Mouse (Mus musculus): ENCODE results near the gene Erbb3.
"Not testable (repeated sequence)": the region's sequence is repeated elsewhere in the genome, so short reads cannot be mapped to it uniquely, and the experiment has no call there.

Erbb3 gene

DNA sequence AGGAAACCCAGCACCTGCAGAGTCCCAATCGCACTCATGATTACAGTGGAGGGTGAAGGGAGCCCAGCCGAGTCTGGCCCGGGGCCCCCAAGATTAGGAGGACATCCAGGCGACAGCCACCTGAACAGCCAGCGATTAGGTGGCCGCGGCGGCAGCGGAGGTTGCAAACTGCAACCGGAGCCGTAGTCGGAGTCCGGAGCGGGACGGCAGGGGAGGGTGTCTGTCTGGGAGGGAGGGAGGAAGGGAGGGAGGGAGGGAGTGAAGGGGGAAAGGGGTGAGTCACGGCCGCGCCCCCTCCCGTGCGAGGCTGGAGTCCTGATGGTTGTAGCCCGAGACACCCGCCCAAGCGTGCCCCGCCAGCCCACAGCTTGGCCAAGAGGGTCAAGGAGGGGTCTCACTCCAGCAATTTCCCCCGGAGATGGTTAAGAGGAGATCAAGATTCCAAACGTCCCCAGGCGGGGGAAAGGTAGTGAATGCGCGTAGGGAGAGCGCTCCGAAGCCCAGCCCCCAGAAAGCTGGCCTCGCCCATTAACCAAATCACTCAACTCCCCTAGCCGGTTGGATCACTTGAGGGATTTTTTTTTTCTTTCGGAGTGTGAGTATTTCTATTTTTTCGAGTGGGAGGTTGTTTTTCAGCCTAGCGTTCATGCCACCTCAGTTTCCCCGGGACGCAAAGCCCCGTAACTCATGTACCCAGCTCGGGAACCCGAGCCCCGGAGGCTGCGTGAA lies at the start of gene Erbb3:
TSS of gene Erbb3 (minus strand) at position 189 of the 729 bp plus-strand sequence.
- DNase-seq (ENCODE audit: low read depth), result peak; percentile 59

DNA sequence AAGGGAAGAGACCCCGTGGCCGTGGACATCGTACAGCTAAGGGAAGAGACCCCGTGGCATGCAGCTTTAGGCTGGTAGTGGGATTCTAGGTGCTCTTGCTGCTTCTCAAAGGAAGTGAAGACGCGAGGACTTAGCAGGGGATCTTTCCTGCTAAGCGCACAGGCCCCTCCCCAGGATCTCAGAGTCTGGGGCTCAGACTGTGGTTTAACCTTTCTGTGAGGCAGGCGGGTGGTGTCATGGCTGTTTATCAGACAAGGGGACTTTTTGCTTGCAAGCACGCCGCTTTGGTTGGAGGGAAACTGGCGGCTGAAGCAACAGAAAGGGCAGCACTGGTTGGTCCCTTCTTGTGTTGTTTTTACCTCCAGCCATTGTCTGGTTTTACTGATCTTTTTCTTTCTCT lies 47.6 kb upstream of the Erbb3 start:
- DNase-seq (ENCODE audit: low read depth), result peak; percentile 91

DNA sequence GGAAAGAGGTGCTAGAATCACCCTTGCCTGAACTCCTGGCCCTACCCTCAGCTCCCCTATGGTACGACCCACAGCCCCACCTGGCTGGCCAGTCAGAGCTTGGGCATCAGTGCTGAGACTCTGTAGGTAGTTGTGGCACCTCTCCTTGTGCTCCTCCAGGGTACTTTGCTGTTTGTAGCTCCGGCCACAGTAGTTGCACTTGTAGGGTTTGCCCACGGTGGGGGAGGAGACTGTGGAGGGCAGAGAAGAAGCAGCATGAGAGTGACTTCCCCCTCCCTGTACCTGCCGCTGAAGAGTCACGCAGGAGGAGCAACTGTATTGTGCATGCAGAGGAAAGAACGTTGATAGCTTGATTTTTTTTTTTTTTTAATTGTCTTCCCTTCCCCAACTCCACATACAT lies 47.1 kb upstream of the Erbb3 start:
- DNase-seq (ENCODE audit: low read depth), result no peak

GRCm38 (mm10) chr10:128635697-128636096 lies 46.2 kb upstream of the Erbb3 start:
- no peak for DNase-seq (ENCODE audit: low read depth)

- DNase-seq (ENCODE audit: low read depth), result no peak
These were observed 42.1 kb upstream of the Erbb3 start for GRCm38 (mm10) chr10:128631571-128631970.

- DNase-seq (ENCODE audit: low read depth), result not testable (repeated sequence)
These were observed 40.9 kb upstream of the Erbb3 start for GRCm38 (mm10) chr10:128630306-128630705.

- DNase-seq (ENCODE audit: low read depth), result no peak
These were observed 40.3 kb upstream of the Erbb3 start for GRCm38 (mm10) chr10:128629746-128630145.

DNA sequence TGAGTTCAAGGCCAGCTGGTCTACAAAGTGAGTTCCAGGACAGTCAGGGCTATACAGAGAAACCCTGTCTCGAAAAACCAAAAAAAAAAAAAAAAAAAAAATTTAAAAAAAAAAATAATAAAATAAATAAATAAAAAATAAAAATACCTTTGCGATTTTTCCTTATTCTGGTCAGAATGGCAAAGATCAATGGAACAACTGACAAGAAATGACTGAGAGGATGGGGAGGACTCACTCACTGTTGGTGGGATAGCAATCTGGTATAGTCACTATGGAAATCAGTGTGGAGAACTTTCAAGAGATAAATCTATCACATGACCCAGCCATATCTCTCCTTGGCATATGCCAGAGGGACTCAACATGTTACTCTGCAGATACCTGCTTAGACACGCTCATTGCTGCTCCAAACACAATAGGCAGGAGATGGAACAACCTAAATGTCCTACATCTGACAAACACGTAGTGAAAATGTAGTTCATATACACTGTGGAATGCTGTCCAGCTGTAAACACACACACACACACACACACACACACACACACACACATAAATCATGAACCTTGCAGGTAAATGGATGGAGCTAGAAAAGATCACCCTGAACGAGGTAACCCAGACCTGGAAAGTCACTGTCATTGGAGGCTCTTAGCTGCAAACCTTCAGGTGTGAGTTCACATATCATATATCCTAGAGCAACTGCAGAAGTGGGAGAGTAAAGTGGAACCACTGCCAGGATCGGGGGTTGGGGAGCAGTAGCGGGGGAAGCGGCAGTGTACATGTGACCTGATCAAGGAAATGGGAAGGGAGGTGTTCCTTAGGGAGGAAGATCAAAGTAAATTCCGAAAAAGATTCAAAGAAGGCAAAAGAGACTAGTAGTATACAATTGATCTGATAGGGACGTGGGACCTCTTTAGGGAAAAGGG lies 38.2 kb upstream of the Erbb3 start:
- DNase-seq (ENCODE audit: low read depth), result no peak

DNA sequence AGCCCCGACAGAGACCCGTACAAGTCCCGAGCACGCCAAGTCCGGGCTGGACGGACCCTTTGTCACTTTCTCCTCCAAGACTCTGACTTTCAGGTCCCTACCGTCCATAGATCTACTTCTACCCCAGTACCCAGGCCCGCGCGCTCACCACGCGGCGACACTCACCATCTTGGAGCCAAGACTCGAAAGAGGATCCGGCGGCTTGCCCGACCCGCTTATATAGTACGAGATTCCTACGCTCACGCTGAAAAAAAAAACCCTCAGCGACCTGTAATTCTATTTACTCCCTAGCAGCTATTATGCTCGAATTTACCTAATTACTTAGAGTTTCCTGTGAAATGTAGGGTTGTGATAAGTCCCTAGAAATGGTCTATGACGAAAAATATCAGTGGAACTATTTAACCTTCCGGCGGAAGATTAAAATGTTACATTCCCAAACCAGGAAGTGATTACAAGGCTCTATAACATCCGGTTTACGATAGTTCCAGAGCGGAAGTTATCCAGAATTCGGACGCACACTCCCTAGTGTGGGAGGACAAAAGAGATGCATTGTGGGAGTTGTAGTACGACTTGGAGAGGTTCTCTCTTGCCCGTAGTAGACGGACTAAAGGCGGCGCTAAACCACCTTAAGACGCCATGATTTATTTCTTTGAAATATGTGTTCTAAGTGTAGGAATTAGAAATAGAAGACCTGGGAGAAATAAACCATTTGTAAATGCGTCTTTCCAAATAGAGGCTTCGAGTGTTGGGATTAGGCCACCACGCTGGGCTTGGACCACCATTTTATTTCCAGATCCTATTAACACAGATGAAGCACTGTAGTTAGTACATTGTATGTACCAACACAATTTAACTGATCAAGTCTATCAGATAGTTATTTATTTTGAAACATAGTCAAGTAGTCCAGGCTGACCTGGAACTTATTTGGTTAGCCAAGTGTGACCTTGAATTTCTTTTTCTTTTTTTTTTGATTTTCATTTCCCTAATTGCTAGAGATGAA lies 37.2 kb upstream of the Erbb3 start, which contains the start of gene Rps26:
TSS of gene Rps26 (minus strand) at position 437 of the 1,000 bp plus-strand sequence.
- peak; percentile 98 for DNase-seq (ENCODE audit: low read depth)

DNA sequence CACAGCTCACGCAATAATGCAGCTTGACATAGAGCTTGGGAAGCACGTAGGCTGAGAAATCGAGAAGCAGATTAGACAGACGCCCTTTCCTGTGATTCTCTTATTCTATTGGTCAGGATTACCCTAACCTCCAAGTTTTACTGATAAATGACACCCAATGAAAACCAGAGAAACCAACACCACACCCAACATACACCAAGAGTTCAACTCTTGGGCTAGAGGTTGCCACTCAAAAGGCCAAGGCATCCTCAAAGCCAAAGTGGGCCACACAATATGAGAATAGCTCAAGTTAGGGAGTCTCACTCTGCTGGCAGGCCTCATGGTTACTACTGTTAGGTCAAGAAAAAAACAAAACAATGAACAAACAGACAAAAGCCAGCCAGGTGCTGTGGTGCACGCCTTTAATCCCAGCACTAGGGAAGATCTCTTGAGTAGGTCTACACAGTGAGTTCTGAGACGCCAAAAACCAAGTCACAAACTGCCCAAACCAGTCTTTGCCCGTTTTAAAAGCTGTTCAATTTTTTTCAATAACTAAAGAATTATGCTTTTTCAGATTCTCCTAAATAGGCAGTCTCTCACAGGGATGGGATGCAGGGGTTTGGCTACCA lies 35.9 kb upstream of the Erbb3 start:
- no peak for DNase-seq (ENCODE audit: low read depth)

DNA sequence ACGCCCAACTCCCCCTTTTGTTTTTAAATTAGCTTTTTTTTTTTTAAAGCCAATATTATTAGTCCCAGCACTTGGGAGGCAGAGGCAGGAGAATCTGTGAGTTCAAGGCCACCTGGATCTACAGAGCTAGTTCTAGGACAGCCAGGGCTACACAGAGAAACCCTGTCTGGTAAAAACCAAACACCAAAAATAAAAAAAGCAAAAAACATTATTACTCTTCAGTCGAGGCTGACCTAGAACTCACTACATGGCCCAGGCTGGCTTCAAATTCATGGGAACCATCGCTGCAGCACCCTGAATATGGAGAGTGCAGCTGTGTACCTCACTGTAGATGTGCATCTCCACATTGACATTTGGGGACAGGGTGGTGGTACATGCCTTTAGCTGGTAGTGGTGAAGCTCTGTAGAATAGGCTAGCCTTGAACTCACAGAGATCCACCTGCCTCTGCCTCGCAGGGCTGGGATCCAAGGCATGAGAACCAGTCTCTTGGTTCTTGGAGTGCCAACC lies 33.7 kb upstream of the Erbb3 start:
- not testable (repeated sequence) for DNase-seq (ENCODE audit: low read depth)

DNA sequence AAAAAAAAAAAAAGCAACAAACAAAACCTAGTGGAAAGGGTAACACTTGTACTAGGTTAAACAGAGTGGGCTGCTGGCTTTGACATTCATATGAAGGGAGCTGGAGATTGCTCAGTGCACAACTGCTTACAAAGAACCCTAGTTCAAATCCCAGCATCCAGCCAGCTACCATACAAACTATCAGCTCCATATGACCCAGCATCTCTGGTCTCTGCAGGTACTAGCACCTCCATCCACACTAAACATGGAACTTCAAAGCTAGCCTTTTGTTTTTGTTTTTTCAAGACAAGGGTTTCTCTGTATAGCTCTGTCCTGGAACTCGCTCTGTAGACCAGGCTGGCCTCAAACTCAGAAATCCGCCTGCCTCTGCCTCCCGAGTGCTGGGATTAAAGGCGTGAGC lies 33.2 kb upstream of the Erbb3 start:
- no peak for DNase-seq (ENCODE audit: low read depth)

- DNase-seq (ENCODE audit: low read depth), result no peak
These were observed 32.6 kb upstream of the Erbb3 start for GRCm38 (mm10) chr10:128621986-128622520.

GRCm38 (mm10) chr10:128620241-128620640 lies 30.8 kb upstream of the Erbb3 start:
- no peak for DNase-seq (ENCODE audit: low read depth)

- not testable (repeated sequence) for DNase-seq (ENCODE audit: low read depth)
These were observed 29.7 kb upstream of the Erbb3 start for GRCm38 (mm10) chr10:128619148-128619547.

GRCm38 (mm10) chr10:128618570-128618969 lies 29.1 kb upstream of the Erbb3 start:
- no peak for DNase-seq (ENCODE audit: low read depth)

DNA sequence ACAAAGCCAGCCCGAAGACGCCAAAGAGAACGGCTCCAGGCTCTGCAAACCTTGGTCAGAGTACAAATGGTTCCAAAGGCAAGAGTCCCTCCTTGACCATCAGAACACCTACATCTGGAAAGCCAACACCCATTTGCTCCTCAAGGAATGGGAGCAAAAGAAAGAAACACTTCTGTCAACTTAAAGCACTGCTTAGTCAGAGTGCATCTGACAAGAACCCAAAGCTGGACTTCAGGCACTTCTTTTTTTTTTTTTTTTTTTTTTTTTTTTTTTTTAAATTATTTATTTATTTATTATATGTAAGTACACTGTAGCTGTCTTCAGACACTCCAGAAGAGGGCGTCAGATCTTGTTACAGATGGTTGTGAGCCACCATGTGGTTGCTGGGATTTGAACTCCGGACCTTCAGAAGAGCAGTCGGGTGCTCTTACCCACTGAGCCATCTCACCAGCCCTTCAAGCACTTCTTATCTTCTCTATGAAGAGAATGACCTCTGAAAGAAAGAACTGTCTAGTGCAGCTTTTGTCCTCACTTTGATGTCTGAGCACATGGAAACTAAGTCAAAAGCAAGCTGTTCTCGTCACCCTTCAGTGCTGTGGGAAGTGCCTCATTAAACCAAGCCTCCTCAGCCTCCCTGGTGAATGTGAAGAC lies 26.5 kb upstream of the Erbb3 start:
- DNase-seq (ENCODE audit: low read depth), result not testable (repeated sequence)

- DNase-seq (ENCODE audit: low read depth), result no peak
These were observed 25.5 kb upstream of the Erbb3 start for GRCm38 (mm10) chr10:128614934-128615333.

- DNase-seq (ENCODE audit: low read depth), result not testable (repeated sequence)
These were observed 24.4 kb upstream of the Erbb3 start for GRCm38 (mm10) chr10:128613820-128614219.

- no peak for DNase-seq (ENCODE audit: low read depth)
These were observed 23.6 kb upstream of the Erbb3 start for GRCm38 (mm10) chr10:128613154-128613440.
